Mouse (Mus musculus): Measurements from ENCODE around the gene Ddx50.
A peak's percentile ranks its signal among the peaks of the same experiment; 100 is the strongest.
"Not testable (repeated sequence)": the region's sequence is repeated elsewhere in the genome, so short reads cannot be mapped to it uniquely, and the experiment has no call there.

The Ddx50 gene

GRCm38 (mm10) chr10:62601053-62601791 is 49.8 kb downstream of the Ddx50 start:
- peak; percentile 39 for DNase-seq (ENCODE audit: low read depth, low spot score)

DNA sequence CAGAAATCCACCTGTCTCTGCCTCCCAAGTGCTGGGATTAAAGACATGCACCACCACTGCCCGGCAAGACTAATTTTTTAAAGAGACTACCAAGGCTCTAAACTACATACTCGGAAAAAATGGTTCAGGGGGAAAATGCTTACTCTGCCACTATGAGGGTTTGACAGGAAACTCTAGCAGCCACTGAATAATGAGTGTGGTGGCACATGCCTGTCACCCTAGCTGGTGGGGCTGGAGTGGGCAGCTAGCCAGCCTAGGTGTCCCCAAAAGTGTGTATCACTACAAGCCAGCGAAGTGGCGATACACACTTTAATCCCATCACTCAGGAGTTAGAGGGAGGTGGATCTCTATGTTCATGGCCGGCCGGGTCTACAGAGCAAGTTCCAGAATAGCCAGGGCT is 51.0 kb downstream of the Ddx50 start:
- no peak for DNase-seq (ENCODE audit: low read depth, low spot score)

- DNase-seq (ENCODE audit: low read depth, low spot score) = not testable (repeated sequence)
Measured at GRCm38 (mm10) chr10:62599311-62599710, 51.7 kb downstream of the Ddx50 start.

DNA sequence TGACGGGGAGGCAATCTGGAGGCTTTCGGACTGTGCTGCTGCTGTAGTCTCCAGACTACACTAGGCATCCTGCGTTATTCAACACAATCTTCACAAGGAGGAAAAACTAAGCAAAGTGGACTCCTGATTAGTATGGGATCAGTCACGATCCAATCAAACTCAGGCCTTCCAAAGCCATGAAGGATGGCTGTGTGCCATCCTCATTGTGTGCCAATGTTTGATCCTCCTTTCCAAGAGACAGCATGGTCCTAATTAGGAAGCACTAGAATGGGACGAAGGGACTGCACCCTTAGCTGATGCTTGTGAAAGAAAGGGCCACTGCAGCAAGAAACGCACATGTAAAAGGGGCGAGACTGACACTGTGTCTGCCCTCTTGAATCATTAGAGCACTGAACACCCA is 58.5 kb downstream of the Ddx50 start:
- DNase-seq (ENCODE audit: low read depth, low spot score) = no peak

DNA sequence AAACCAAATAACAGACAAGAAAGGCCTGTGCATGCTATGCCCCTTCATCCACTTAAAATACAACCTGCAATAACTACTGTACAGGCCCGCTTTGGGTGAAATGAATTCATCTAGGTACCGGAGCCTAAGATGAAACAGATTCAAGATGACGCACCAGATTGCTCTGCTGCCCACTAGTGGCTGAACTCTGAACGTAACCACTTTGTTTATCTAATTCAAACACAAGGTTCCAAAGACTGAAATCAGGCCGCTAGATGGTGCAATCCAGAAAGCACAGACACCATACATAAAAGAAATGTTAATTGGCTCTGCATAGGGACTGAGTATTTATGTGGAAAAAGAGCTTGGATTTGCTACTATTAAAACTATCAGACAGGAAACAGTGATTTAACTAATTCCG is 60.8 kb downstream of the Ddx50 start:
- peak; percentile 95 for DNase-seq (ENCODE audit: low read depth, low spot score)

DNA sequence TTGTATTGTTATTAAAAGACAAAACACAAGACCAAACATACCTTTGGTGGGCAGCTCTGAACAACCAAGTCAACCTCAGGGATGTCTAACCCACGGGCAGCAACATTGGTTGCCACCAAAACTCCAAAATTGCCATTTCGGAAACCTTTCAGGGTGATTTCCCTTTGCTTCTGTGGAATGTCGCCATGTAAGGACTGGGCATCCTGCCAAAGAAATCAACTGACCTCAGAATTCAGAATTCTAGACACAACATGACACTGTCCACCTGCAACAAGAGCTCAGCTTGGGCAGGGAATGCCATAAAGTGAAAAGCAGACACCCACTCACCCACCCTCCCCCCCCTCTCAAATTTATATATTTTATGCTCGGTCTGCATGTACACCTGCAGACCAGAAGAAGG is 62.4 kb downstream of the Ddx50 start:
- DNase-seq (ENCODE audit: low read depth, low spot score) = peak; percentile 54

- DNase-seq (ENCODE audit: low read depth, low spot score) = no peak
Measured at GRCm38 (mm10) chr10:62583245-62583644, 67.8 kb downstream of the Ddx50 start.

- no peak for DNase-seq (ENCODE audit: low read depth, low spot score)
Measured at GRCm38 (mm10) chr10:62582701-62583100, 68.3 kb downstream of the Ddx50 start.

DNA sequence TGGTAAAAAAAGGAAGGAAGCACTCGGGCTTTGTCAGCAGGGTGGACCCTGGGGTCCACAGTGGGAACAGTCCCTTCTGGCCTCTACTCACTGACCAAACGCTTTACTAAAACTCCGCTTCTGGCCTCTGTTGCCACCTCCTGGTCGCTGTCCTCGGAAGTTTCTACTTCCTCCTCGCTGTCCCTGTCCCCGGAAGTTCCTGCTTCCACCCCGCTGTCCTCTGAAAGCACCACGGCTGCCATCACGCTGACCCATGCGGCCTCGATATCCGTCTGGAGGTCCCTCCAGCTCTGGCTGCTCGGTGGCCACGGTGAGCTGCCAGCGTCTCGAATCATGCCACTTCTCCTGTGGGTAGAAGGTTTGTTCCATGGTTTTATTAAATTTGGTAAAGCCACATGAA is 68.8 kb downstream of the Ddx50 start:
- DNase-seq (ENCODE audit: low read depth, low spot score) = no peak

- DNase-seq (ENCODE audit: low read depth, low spot score) = not testable (repeated sequence)
Measured at GRCm38 (mm10) chr10:62579129-62579528, 71.9 kb downstream of the Ddx50 start.

GRCm38 (mm10) chr10:62578338-62579100 is 72.5 kb downstream of the Ddx50 start, which contains the start of gene Kif1bp:
Gene Kif1bp (minus strand): TSS chr10:62578457.
- peak; percentile 99 for DNase-seq (ENCODE audit: low read depth, low spot score)

DNA sequence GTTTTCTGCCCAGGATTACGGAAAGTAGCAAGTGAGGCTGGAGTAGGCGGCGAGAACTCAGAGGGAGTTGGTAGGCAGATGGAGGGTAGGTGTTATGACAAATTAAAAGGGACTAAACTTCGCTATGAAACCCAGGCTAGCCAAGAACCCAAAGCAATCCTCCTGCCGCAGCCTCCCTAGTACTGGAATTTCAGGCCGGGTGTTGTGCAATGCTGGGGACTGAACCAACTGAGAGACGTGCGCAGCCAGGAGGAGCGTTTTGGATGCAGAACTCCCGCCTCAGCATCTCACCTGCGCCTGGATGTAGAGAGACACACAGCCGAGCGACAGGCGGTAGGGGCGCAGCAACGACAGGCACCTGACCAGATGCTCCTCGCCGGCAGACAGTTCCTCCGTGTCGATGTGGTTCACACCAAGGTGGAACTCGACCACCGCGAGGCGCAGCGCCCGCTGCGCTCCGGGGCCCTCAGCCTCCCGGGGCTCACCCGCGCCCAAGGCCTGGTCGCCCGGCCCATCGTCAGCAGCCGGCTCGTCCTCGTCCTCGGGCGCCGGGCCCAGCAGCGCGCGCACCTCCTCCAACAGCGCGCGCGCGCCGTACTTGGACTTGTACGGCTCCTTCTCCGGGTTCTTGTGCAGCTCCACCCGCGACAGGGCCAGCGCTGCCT is 73.2 kb downstream of the Ddx50 start:
- peak; percentile 51 for DNase-seq (ENCODE audit: low read depth, low spot score)

DNA sequence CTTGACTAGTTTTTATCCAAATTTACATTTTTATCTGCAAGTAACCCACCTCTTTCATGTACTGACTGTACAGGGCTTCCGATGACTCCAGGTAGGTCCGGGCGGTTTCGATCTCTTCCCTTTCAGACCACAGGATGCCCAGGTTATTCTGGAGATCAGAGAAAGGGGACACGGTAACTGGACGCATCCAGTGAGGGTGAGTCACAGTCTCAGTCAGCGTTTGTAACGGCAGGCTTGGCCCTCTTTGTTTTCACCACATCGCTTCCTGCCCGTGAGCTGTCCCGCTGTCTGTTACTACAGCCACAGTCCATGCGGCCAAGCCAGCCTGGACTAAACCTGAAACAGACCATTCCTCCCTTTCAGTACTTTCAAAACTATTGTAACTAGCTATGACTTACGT is 76.0 kb downstream of the Ddx50 start:
- DNase-seq (ENCODE audit: low read depth, low spot score) = peak; percentile 27

DNA sequence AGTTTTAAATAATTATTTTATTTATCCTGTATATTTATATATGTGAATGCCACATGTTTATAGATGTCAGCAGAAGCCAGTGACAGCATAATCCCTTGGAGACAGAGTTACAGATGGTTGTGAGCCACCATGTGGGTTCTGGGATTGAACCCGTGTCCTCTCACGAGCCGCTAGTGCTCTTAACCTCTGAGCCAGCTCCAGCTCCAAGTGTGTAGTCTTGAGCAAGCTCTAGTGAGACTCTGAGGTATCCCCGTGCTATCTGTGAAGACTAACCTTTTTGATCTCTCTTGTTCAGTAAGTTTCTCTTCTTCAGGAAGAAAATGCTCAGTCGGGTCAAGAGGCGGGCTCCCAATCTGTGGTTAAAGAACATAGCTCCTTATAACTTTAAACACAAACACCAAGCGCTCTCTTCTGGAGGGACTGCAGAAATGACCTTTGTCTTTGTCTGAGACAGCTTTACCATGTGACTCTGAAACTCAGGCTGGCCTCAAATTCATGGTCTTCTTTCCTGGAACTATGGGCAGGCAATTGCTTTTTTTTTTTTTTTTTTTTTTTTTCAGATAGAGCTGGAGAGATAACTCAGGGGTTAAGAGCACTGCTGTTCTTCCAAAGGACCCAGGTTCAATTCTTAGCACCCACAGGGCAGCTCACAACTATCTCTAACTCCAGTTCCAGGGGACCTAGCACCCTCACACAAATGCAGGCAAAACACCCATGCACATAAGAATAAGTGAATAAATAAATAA is 80.7 kb downstream of the Ddx50 start:
- DNase-seq (ENCODE audit: low read depth, low spot score) = no peak

DNA sequence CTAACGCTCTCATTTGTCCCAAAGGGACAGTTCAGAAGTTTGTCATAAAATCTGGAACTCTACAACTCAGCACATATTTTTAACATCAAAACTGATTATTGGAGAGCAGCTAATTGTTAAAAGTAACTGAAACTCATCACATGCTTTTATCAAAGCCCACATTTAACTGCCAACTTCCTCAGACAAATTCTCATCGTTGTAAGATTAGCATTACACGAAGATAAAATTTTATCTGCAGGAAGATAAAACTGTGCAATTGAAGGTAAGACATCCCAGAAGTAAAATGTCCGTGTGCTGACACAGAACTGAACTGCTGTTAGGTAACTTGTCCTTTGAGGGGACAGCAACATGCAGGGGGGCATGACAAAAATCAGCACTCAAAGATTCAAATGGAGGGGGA is 82.2 kb downstream of the Ddx50 start:
- no peak for DNase-seq (ENCODE audit: low read depth, low spot score)

Measured in 3T3-L1 (cell line).